Mouse (Mus musculus): ENCODE results near the gene Tmc4. TPM values are rescaled to one million over a fixed set of nuclear protein-coding genes. Genes with fewer than 3 reads are reported as not detected.
"Not testable (repeated sequence)": the region's sequence is repeated elsewhere in the genome, so short reads cannot be mapped to it uniquely, and the experiment has no call there.

Gene Tmc4
- polyA plus RNA-seq (2012; fragmentation: generic; extraction: Trizol) = 1.8 TPM
- long read RNA-seq, experiment 1, partial matches to known transcripts = 3 of 3 reads
- long read RNA-seq, experiment 1, other reads (novel, unspliced or antisense) = 0 of 3 reads
- long read RNA-seq, experiment 2 = 0 reads

- H3K79me2 ChIP-seq (ENCODE audit: control insufficient read depth, insufficient read depth) = no peaks in the 10 kb centered on the region
- TF ChIP-seq MAX (IDR thresholded peaks at IDR 0.05) (no peak), MYOD1 (IDR thresholded peaks at IDR 0.05; ENCODE audit: control insufficient read depth, insufficient read length, low read depth) (no peak), FOSL1 (IDR thresholded peaks at IDR 0.05; ENCODE audit: insufficient read depth, low read length, poor library complexity, severe bottlenecking) (no peak), CTCF (IDR thresholded peaks at IDR 0.05; ENCODE audit: control insufficient read depth, insufficient read depth, insufficient read length) (no peak), CEBPB (IDR thresholded peaks at IDR 0.05; ENCODE audit: low read depth) (no peak), MYOG (IDR thresholded peaks at IDR 0.05; ENCODE audit: control insufficient read depth, extremely low read depth, insufficient read length) (no peak), USF1 (IDR thresholded peaks at IDR 0.05; ENCODE audit: low read depth) (no peak)
- H3K27me3 ChIP-seq (ENCODE audit: control insufficient read depth, insufficient read depth, insufficient read length) = no peaks in the 10 kb centered on the region
- H3ac ChIP-seq (ENCODE audit: control insufficient read depth, insufficient read length, low read depth) = no peak within 1 kb of the TSS
- no peaks in the 10 kb centered on the region for H3K36me3 ChIP-seq (ENCODE audit: control insufficient read depth, insufficient read depth)
- no peak within 1 kb of the TSS for H3K4me3 ChIP-seq (ENCODE audit: insufficient read depth, poor library complexity, severe bottlenecking)
- no peaks in the 10 kb centered on the region for H3K79me3 ChIP-seq (ENCODE audit: low read depth)
Observed at GRCm38 (mm10) chr7:3677342-3677741, at the start of gene Tmc4. Tmc4 (minus strand) TSS chr7:3677553.

GRCm38 (mm10) chr7:3725459-3725858 is 48.1 kb upstream of the Tmc4 start:
- H3K4me3 ChIP-seq (ENCODE audit: insufficient read depth, poor library complexity, severe bottlenecking); H3K27me3 ChIP-seq (ENCODE audit: control insufficient read depth, insufficient read depth, insufficient read length); H3K79me2 ChIP-seq (ENCODE audit: control insufficient read depth, insufficient read depth); H3K36me3 ChIP-seq (ENCODE audit: control insufficient read depth, insufficient read depth); H3K79me3 ChIP-seq (ENCODE audit: low read depth); H3ac ChIP-seq (ENCODE audit: control insufficient read depth, insufficient read length, low read depth): not testable (repeated sequence)

- not testable (repeated sequence) for H3K79me3 ChIP-seq (ENCODE audit: low read depth); H3ac ChIP-seq (ENCODE audit: control insufficient read depth, insufficient read length, low read depth); H3K4me3 ChIP-seq (ENCODE audit: insufficient read depth, poor library complexity, severe bottlenecking); H3K36me3 ChIP-seq (ENCODE audit: control insufficient read depth, insufficient read depth); H3K27me3 ChIP-seq (ENCODE audit: control insufficient read depth, insufficient read depth, insufficient read length); H3K79me2 ChIP-seq (ENCODE audit: control insufficient read depth, insufficient read depth)
Observed at GRCm38 (mm10) chr7:3720268-3720667, 42.9 kb upstream of the Tmc4 start, which contains the start of gene Pirb. Pirb (minus strand) TSS chr7:3720391.

GRCm38 (mm10) chr7:3715249-3715648 is 37.9 kb upstream of the Tmc4 start:
- TF ChIP-seq FOSL1 (IDR thresholded peaks at IDR 0.05; ENCODE audit: insufficient read depth, low read length, poor library complexity, severe bottlenecking) (no peak), USF1 (IDR thresholded peaks at IDR 0.05; ENCODE audit: low read depth) (no peak)
- no peak overlapping the region for H3K4me3 ChIP-seq (ENCODE audit: insufficient read depth, poor library complexity, severe bottlenecking)
- H3K36me3 ChIP-seq (ENCODE audit: control insufficient read depth, insufficient read depth) = no peaks in the 10 kb centered on the region
- H3K27me3 ChIP-seq (ENCODE audit: control insufficient read depth, insufficient read depth, insufficient read length) = no peaks in the 10 kb centered on the region
- no peaks in the 10 kb centered on the region for H3K79me3 ChIP-seq (ENCODE audit: low read depth)
- no peak overlapping the region for H3ac ChIP-seq (ENCODE audit: control insufficient read depth, insufficient read length, low read depth)
- H3K79me2 ChIP-seq (ENCODE audit: control insufficient read depth, insufficient read depth) = no peaks in the 10 kb centered on the region

GRCm38 (mm10) chr7:3712264-3712942 is 35.0 kb upstream of the Tmc4 start:
- TF ChIP-seq FOSL1 (IDR thresholded peaks at IDR 0.05; ENCODE audit: insufficient read depth, low read length, poor library complexity, severe bottlenecking) (no peak), CEBPB (IDR thresholded peaks at IDR 0.05; ENCODE audit: low read depth) (no peak), MYOG (IDR thresholded peaks at IDR 0.05; ENCODE audit: control insufficient read depth, extremely low read depth, insufficient read length) (no peak), USF1 (IDR thresholded peaks at IDR 0.05; ENCODE audit: low read depth) (no peak), CTCF (IDR thresholded peaks at IDR 0.05; ENCODE audit: control insufficient read depth, insufficient read depth, insufficient read length) (no peak), MAX (IDR thresholded peaks at IDR 0.05) (no peak), MYOD1 (IDR thresholded peaks at IDR 0.05; ENCODE audit: control insufficient read depth, insufficient read length, low read depth) (no peak)
- peaks cover 4% of the 10 kb centered on the region for H3K36me3 ChIP-seq (ENCODE audit: control insufficient read depth, insufficient read depth)
- H3ac ChIP-seq (ENCODE audit: control insufficient read depth, insufficient read length, low read depth) = no peak overlapping the region
- H3K27me3 ChIP-seq (ENCODE audit: control insufficient read depth, insufficient read depth, insufficient read length) = no peaks in the 10 kb centered on the region
- H3K79me2 ChIP-seq (ENCODE audit: control insufficient read depth, insufficient read depth) = no peaks in the 10 kb centered on the region
- H3K79me3 ChIP-seq (ENCODE audit: low read depth) = no peaks in the 10 kb centered on the region
- H3K4me3 ChIP-seq (ENCODE audit: insufficient read depth, poor library complexity, severe bottlenecking) = no peak overlapping the region

- TF ChIP-seq MYOG (IDR thresholded peaks at IDR 0.05; ENCODE audit: control insufficient read depth, extremely low read depth, insufficient read length) (no peak), CEBPB (IDR thresholded peaks at IDR 0.05; ENCODE audit: low read depth) (no peak), FOSL1 (IDR thresholded peaks at IDR 0.05; ENCODE audit: insufficient read depth, low read length, poor library complexity, severe bottlenecking) (no peak), MAX (IDR thresholded peaks at IDR 0.05) (no peak), CTCF (IDR thresholded peaks at IDR 0.05; ENCODE audit: control insufficient read depth, insufficient read depth, insufficient read length) (no peak), MYOD1 (IDR thresholded peaks at IDR 0.05; ENCODE audit: control insufficient read depth, insufficient read length, low read depth) (no peak), USF1 (IDR thresholded peaks at IDR 0.05; ENCODE audit: low read depth) (no peak)
- Histone ChIP-seq H3ac (ENCODE audit: control insufficient read depth, insufficient read length, low read depth) (no peak overlapping the region), H3K27me3 (ENCODE audit: control insufficient read depth, insufficient read depth, insufficient read length) (no peaks in the 10 kb centered on the region), H3K79me2 (ENCODE audit: control insufficient read depth, insufficient read depth) (peaks cover 33% of the 10 kb centered on the region), H3K79me3 (ENCODE audit: low read depth) (peaks cover 26% of the 10 kb centered on the region), H3K36me3 (ENCODE audit: control insufficient read depth, insufficient read depth) (peaks cover 35% of the 10 kb centered on the region), H3K4me3 (ENCODE audit: insufficient read depth, poor library complexity, severe bottlenecking) (no peak overlapping the region)
Observed at GRCm38 (mm10) chr7:3709000-3709399, 31.6 kb upstream of the Tmc4 start.

GRCm38 (mm10) chr7:3708447-3708980 is 31.2 kb upstream of the Tmc4 start:
- H3K79me2 ChIP-seq (ENCODE audit: control insufficient read depth, insufficient read depth) = peaks cover 35% of the 10 kb centered on the region
- peaks cover 27% of the 10 kb centered on the region for H3K79me3 ChIP-seq (ENCODE audit: low read depth)
- H3ac ChIP-seq (ENCODE audit: control insufficient read depth, insufficient read length, low read depth); H3K4me3 ChIP-seq (ENCODE audit: insufficient read depth, poor library complexity, severe bottlenecking); H3K27me3 ChIP-seq (ENCODE audit: control insufficient read depth, insufficient read depth, insufficient read length): not testable (repeated sequence)
- H3K36me3 ChIP-seq (ENCODE audit: control insufficient read depth, insufficient read depth) = peaks cover 35% of the 10 kb centered on the region
